Mouse (Mus musculus) liver, embryonic 13.5 days (tissue): ENCODE measurements around the gene Olfr1496. TPM values are rescaled to one million over a fixed set of nuclear protein-coding genes. Genes with fewer than 3 reads are reported as not detected.
"Not testable (repeated sequence)": the region's sequence is repeated elsewhere in the genome, so short reads cannot be mapped to it uniquely, and the experiment has no call there.

ENCODE experiments used
- ATAC-seq: fragments of 200-750 bp; cut with Nextera tagmentation; 2 replicates; pipeline ENCODE4 v1.8.0; 2017; ENCODE audit warnings: low read depth, mild to moderate bottlenecking, moderate number of reproducible peaks, moderate library complexity
- DNase-seq: peaks from one replicate; pipeline ENCODE4 v3.0.0; 2022
- H3K27ac ChIP-seq: fragments of 300-500 bp; sonication (generic); 2 replicates; pipeline ENCODE4 v1.5.1; 2015; ENCODE audit warnings: moderate library complexity, mild to moderate bottlenecking, inconsistent platforms
- H3K27me3 ChIP-seq: fragments of 300-500 bp; sonication (generic); 2 replicates; pipeline ENCODE4 v1.6.1; 2015; ENCODE audit warnings: mild to moderate bottlenecking, inconsistent platforms
- H3K36me3 ChIP-seq: fragments of 300-500 bp; sonication (generic); 2 replicates; pipeline ENCODE4 v1.6.1; 2015; ENCODE audit warnings: mild to moderate bottlenecking, inconsistent platforms
- H3K4me1 ChIP-seq: fragments of 300-500 bp; sonication (generic); replicated peaks from 2 replicates; pipeline ENCODE4 v1.6.1; 2015; ENCODE audit warnings: inconsistent platforms
- H3K4me2 ChIP-seq: fragments of 300-500 bp; sonication (generic); 2 replicates; pipeline ENCODE4 v1.6.1; 2015; ENCODE audit warnings: inconsistent platforms, mild to moderate bottlenecking, moderate library complexity
- H3K4me3 ChIP-seq: fragments of 300-500 bp; sonication (generic); replicated peaks from 2 replicates; pipeline ENCODE4 v1.5.1; 2015; ENCODE audit warnings: mild to moderate bottlenecking, inconsistent platforms
- H3K9ac ChIP-seq: fragments of 300-500 bp; sonication (generic); 2 replicates; pipeline ENCODE4 v1.6.1; 2015; ENCODE audit warnings: mild to moderate bottlenecking, inconsistent platforms
- H3K9me3 ChIP-seq: fragments of 300-500 bp; sonication (generic); replicated peaks from 2 replicates; pipeline ENCODE4 v1.6.1; 2016; ENCODE audit warnings: inconsistent platforms
- WGBS: fragments of 180-500 bp; shearing (Covaris S2); methylation state at CpG from one replicate; pipeline ENCODE4 v1.1.7; 2015; ENCODE audit not compliant: insufficient replicate concordance; 5-methylcytosine and 5-hydroxymethylcytosine counted together
- polyA plus RNA-seq: library from polyadenylated mRNA; unstranded; fragments of >200 nt; fragmentation: Nextera tagmentation; extraction: Ambion mirVana; gene quantifications from 2 replicates; pipeline ENCODE4 v1.2.1, GENCODE M21; 2015

Gene Olfr1496
- polyA plus RNA-seq = not detected in 2 replicates

DNA sequence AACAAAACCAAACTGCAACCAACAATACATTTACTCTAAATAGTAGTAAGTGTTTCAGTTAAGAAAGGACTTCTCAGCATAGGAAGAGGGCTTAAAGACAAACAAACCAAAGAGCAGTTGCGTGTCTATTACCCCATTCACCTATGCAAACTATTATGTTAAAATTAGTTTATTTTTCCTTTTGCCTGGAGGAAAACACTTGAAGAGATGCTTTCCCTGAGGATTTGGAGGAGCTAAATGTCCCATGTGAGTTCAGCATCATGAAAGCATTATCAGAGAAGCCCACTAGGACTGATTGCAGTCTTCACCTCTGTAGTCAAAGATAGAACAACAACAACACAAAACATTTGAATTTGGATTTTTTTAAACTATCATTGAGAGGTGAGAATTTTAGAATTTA lies at the start of gene Olfr1496:
TSS of gene Olfr1496 (plus strand) at position 301 of the 400 bp plus-strand sequence.
- Histone ChIP-seq H3K27ac (no peak within 1 kb of the TSS), H3K27me3 (no peaks in the 10 kb centered on the region), H3K4me1 (no peaks in the 10 kb centered on the region), H3K4me2 (no peak within 1 kb of the TSS), H3K4me3 (no peak within 1 kb of the TSS), H3K36me3 (no peaks in the 10 kb centered on the region), H3K9ac (no peak within 1 kb of the TSS), H3K9me3 (no peaks in the 10 kb centered on the region)
- ATAC-seq = no peak
- no peak for DNase-seq
- WGBS = 58% methylated on average over 1 of the region's 1 CpGs

DNA sequence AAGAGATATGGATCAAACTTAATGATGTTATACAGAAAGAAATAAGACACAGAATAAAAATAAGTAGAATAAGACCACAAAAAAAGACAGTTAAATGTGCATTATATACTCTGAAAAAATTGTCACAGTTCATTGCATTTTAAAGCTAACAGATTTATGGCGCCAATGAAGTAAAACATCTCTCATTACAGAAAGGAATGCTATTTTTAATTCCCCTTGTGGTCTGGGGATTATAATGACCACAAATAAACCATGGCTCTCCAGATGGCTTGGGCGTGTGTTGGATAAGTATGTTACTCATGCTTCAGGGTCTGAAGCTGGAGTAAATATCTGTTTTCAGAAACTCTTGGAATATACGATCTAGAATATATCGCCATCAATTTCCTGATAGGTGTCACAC lies 38.2 kb upstream of the Olfr1496 start, which contains the start of gene Olfr1494:
TSS of gene Olfr1494 (plus strand) at position 301 of the 400 bp plus-strand sequence.
- no peak within 1 kb of the TSS for H3K9ac ChIP-seq
- 69% methylated on average over 4 of the region's 4 CpGs for WGBS

DNA sequence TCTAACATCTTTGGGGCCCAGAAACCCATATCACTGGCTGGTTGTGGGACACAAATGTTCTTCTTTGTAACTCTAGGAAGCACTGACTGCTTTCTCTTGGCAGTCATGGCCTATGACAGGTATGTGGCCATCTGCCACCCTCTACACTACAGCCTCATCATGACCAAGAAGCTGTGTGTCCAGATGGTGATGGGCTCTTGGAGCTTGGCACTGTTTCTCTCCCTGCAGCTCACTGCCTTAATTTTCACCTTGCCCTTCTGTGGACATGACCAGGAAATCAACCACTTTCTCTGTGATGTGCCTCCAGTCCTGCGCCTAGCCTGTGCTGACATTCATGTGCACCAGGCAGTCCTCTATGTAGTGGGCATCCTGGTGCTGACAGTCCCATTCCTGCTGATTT lies 28.3 kb upstream of the Olfr1496 start:
- DNase-seq = no peak
- H3K9ac ChIP-seq = no peak overlapping the region
- 68% methylated on average over 1 of the region's 1 CpGs for WGBS

More for the DNA sequence above, 38.2 kb upstream of the Olfr1496 start, which contains the start of gene Olfr1494:
- no peak within 1 kb of the TSS for H3K4me2 ChIP-seq
- H3K4me1 ChIP-seq = no peaks in the 10 kb centered on the region
- no peak within 1 kb of the TSS for H3K27ac ChIP-seq
- no peak within 1 kb of the TSS for H3K4me3 ChIP-seq
- H3K27me3 ChIP-seq = no peaks in the 10 kb centered on the region
- DNase-seq (no peak), ATAC-seq (no peak)
- no peaks in the 10 kb centered on the region for H3K36me3 ChIP-seq
- H3K9me3 ChIP-seq = no peaks in the 10 kb centered on the region

DNA sequence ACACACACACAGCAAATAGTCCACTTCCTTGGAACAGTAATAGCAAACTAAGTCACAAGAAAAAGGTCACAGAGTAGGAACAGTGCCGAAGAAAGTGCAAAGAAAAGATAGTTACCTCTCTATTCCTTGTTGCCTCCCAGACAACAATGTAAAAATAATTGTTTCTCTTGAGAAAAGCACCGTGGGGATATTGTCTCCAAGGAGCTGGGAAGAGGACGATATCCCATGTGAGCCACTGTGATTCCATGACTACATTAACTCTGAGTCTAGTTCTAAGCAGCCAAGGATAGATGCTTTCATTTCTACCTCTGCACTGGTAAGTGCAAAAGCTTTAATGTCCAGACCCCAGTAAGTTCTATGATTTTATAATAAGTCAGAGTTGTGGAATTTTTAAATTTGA lies 13.4 kb upstream of the Olfr1496 start, which contains the start of gene Olfr1495:
TSS of gene Olfr1495 (plus strand) at position 301 of the 400 bp plus-strand sequence.
- H3K4me2 ChIP-seq = no peak within 1 kb of the TSS
- DNase-seq (no peak), ATAC-seq (no peak)
- H3K9me3 ChIP-seq = no peaks in the 10 kb centered on the region
- WGBS = 48% methylated on average over 3 of the region's 3 CpGs
- no peaks in the 10 kb centered on the region for H3K36me3 ChIP-seq
- no peak within 1 kb of the TSS for H3K4me3 ChIP-seq
- H3K27ac ChIP-seq = no peak within 1 kb of the TSS
- H3K27me3 ChIP-seq = no peaks in the 10 kb centered on the region
- H3K4me1 ChIP-seq = no peaks in the 10 kb centered on the region
- no peak within 1 kb of the TSS for H3K9ac ChIP-seq

More for the DNA sequence above, 28.3 kb upstream of the Olfr1496 start:
- H3K27ac ChIP-seq = no peak overlapping the region
- no peak overlapping the region for H3K4me2 ChIP-seq
- H3K4me3 ChIP-seq = no peak overlapping the region
- no peaks in the 10 kb centered on the region for H3K27me3 ChIP-seq
- H3K36me3 ChIP-seq = no peaks in the 10 kb centered on the region
- H3K9me3 ChIP-seq = no peaks in the 10 kb centered on the region
- no peaks in the 10 kb centered on the region for H3K4me1 ChIP-seq
- no peak for ATAC-seq

DNA sequence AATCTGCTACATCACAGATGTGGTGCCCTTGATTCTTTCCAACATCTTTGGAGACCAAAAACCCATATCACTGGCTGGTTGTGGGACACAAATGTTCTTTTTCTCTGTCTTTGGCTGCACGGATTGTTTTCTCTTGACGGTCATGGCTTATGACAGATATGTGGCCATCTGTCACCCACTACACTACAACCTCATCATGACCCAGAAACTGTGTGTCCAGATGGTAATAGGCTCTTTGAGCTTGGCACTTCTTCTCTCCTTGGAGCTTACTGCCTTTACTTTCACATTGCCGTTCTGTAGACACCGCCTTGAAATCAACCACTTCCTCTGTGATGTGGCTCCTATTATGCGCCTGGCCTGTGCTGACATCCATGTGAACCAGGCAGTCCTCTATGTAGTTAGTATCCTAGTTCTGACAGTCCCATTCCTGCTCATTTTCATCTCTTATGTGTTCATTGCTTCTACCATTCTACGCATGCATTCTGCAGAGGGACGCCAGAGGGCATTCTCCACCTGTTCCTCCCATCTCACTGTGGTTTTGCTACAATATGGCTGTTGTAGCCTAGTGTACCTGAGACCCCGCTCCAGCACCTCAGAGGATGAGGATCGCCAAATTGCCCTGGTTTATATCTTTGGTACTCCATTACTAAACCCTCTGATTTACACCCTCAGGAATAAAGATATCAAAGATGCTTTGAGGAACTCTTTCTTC lies 9.0 kb upstream of the Olfr1496 start:
- H3K4me3 ChIP-seq = no peak overlapping the region
- H3K36me3 ChIP-seq = no peaks in the 10 kb centered on the region
- no peak overlapping the region for H3K9ac ChIP-seq
- ATAC-seq = no peak
- no peak overlapping the region for H3K27ac ChIP-seq
- H3K4me1 ChIP-seq = no peaks in the 10 kb centered on the region
- no peak overlapping the region for H3K4me2 ChIP-seq
- H3K9me3 ChIP-seq = no peaks in the 10 kb centered on the region
- no peak for DNase-seq
- H3K27me3 ChIP-seq = no peaks in the 10 kb centered on the region
- WGBS = 73% methylated on average over 9 of the region's 9 CpGs

DNA sequence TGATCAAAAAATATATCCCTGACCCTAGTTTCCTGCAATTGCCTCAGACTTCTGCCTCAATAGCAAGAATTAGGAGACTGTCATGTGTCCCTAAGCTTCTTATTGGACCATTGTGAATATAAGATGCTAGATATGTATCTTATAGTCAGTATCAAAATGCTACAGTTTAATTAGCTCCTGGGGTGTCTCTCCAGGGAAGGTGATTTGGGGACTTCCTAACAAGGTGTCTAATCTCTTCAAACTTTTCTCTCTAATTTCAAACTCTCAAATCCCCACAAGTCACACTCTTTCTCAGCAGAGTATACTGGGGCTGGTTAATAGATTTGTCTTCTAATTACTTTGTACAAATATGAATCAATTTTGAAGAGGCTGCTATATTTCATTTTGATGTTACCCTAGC lies 20.4 kb downstream of the Olfr1496 start, which contains the start of gene Olfr1497:
TSS of gene Olfr1497 (minus strand) at position 101 of the 400 bp plus-strand sequence.
- no peak for DNase-seq
- no peak for ATAC-seq

DNA sequence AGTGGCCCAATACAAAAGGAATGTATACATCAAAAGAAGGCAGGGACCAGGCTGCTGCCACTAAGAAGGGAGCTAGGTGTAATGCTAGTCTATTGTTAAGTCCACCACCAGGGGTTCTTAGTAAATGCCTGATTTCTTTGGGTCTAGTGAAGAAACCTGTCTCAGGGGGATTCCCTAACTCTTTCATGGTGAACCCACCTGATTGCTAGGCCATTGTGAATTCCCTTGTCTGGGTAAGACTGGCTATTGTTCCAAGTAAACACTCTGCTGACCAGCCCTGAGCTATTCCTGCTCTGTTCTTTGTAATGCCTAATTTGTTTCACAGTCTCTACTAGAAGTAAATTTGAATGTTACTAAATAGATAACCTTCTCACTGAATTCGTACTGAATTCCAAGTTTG lies 27.8 kb downstream of the Olfr1496 start:
- ATAC-seq, H3K4me2 ChIP-seq, H3K9ac ChIP-seq, H3K4me3 ChIP-seq, DNase-seq, H3K9me3 ChIP-seq, H3K27ac ChIP-seq, H3K4me1 ChIP-seq, H3K27me3 ChIP-seq, H3K36me3 ChIP-seq: not testable (repeated sequence)
- 38% methylated on average over 1 of the region's 1 CpGs for WGBS

More for the DNA sequence above, 20.4 kb downstream of the Olfr1496 start, which contains the start of gene Olfr1497:
- Histone ChIP-seq H3K9ac (no peak within 1 kb of the TSS), H3K4me2 (no peak within 1 kb of the TSS), H3K4me3 (no peak within 1 kb of the TSS), H3K9me3 (no peaks in the 10 kb centered on the region), H3K27ac (no peak within 1 kb of the TSS), H3K27me3 (no peaks in the 10 kb centered on the region), H3K4me1 (no peaks in the 10 kb centered on the region), H3K36me3 (no peaks in the 10 kb centered on the region)

DNA sequence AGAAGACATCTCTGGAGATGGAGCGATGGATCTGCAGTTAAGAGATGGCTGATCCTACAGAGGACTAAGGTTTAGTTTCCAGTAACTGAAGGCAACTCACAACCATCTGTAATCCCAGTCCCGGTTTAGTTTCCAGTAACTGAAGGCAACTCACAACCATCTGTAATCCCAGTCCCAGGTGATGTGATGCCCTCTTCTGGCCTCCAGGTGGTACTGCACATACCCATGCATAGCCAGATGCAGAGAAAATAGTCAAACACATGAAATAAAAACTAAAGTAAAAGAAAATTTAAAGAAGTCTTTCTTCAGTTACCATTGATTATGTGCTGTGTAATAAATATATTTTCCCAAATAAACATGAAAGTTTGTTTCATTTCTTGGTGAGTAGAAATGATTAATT lies 35.1 kb downstream of the Olfr1496 start:
- Histone ChIP-seq H3K27me3 (no peaks in the 10 kb centered on the region), H3K36me3 (no peaks in the 10 kb centered on the region), H3K4me3 (no peak overlapping the region), H3K9me3 (no peaks in the 10 kb centered on the region), H3K9ac (no peak overlapping the region), H3K27ac (no peak overlapping the region), H3K4me2 (no peak overlapping the region), H3K4me1 (no peaks in the 10 kb centered on the region)
- WGBS = 43% methylated on average over 2 of the region's 2 CpGs
- DNase-seq (no peak), ATAC-seq (no peak)

DNA sequence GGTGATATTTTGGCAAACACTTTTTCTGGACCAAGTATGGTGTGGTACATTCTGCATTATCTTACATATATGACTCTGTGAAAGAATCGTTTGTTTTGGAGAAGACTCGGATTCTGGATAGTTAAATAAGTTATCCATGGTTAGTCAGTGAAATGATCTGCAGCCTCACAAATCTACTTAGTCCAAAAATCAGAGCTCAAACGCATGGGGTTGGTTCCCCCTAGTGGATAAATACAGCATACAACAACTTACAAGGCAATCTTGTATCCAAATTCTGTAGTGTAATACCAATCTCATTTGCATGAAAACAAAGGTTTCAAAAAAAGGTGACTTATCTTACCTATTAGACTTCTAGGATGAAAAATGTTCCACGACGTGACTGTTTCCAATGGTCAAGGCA lies 41.1 kb downstream of the Olfr1496 start:
- Histone ChIP-seq H3K4me3 (no peak overlapping the region), H3K27ac (no peak overlapping the region), H3K27me3 (no peaks in the 10 kb centered on the region), H3K36me3 (no peaks in the 10 kb centered on the region), H3K4me1 (no peaks in the 10 kb centered on the region), H3K9me3 (no peaks in the 10 kb centered on the region), H3K4me2 (no peak overlapping the region), H3K9ac (no peak overlapping the region)
- ATAC-seq (no peak), DNase-seq (no peak)
- 16% methylated on average over 5 of the region's 5 CpGs for WGBS

DNA sequence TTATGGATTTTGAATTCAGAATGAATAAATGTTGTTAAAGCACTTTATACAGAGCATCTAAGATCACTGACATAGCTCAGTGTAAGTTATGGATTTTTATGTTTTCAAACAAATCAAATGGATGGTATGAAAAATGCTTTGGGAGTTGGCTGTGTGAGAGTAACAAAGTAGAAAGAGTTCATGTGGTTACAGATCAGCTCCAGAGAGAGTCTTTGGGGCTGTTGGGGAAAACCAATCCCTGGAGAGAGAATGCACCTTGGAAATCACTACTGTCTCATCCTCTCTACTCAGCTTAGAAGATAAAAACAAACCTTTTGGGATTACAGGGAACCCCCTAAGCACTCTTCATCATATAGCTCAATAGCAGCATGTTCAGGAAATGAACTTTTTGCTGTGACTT lies 41.7 kb downstream of the Olfr1496 start, which contains the start of gene Olfr1499:
TSS of gene Olfr1499 (minus strand) at position 101 of the 400 bp plus-strand sequence.
- Histone ChIP-seq H3K4me1 (no peaks in the 10 kb centered on the region), H3K9me3 (no peaks in the 10 kb centered on the region), H3K27ac (no peak within 1 kb of the TSS), H3K27me3 (no peaks in the 10 kb centered on the region), H3K4me2 (no peak within 1 kb of the TSS), H3K9ac (no peak within 1 kb of the TSS), H3K36me3 (no peaks in the 10 kb centered on the region), H3K4me3 (no peak within 1 kb of the TSS)
- ATAC-seq (no peak), DNase-seq (no peak)

DNA sequence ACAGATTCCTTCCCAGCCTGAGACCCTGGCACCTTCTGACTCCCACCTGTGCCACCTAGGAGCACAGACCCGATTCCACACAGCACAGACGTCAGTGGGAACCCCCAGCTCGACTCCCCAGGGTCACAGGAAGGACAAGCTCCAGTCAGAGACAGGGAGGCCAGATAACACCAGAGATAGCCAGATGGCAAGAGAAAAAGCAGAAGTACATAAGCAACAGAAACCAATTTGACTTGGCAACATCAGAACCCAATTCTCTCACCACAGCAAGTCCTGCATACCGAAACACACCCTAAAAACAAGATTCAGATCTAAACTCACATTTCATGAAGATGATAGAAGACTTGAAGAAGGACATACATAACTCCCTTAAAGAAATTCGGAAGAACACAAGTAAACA lies 43.2 kb downstream of the Olfr1496 start:
- ATAC-seq = no peak
- H3K4me1 ChIP-seq = no peaks in the 10 kb centered on the region

DNA sequence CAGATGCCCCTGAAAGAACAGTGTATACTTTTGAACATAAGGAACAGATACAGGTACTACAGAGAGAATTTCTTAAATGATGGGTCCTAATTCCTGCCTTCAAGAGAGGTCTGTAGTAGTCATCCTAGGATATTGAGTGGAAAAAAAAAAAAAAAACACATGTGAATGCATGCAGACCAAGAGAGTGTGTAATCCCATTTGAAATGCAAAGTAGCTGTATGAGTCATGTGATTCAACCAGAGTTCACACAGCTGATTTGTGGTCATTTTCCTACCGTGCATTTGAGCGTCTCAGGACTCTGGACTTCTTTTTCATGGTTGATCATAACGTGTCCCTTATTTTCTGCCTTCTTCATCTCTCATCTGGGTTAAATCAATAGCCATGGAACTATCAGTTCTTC lies 50.8 kb downstream of the Olfr1496 start:
- DNase-seq = no peak
- no peak overlapping the region for H3K9ac ChIP-seq
- WGBS = 71% methylated on average over 3 of the region's 3 CpGs
- ATAC-seq = no peak
- no peaks in the 10 kb centered on the region for H3K36me3 ChIP-seq
- no peaks in the 10 kb centered on the region for H3K4me1 ChIP-seq
- H3K27me3 ChIP-seq = no peaks in the 10 kb centered on the region
- H3K9me3 ChIP-seq = no peaks in the 10 kb centered on the region
- H3K4me2 ChIP-seq = no peak overlapping the region
- H3K4me3 ChIP-seq = no peak overlapping the region
- H3K27ac ChIP-seq = no peak overlapping the region

More for the DNA sequence above, 43.2 kb downstream of the Olfr1496 start:
- Histone ChIP-seq H3K4me3 (no peak overlapping the region), H3K27me3 (no peaks in the 10 kb centered on the region), H3K4me2 (no peak overlapping the region), H3K27ac (no peak overlapping the region), H3K9ac (no peak overlapping the region), H3K36me3 (no peaks in the 10 kb centered on the region), H3K9me3 (no peaks in the 10 kb centered on the region)
- 23% methylated on average over 5 of the region's 5 CpGs for WGBS
- no peak for DNase-seq
